10 mouse cellular contexts compared by ENCODE assay signal in the genomic region with DNA sequence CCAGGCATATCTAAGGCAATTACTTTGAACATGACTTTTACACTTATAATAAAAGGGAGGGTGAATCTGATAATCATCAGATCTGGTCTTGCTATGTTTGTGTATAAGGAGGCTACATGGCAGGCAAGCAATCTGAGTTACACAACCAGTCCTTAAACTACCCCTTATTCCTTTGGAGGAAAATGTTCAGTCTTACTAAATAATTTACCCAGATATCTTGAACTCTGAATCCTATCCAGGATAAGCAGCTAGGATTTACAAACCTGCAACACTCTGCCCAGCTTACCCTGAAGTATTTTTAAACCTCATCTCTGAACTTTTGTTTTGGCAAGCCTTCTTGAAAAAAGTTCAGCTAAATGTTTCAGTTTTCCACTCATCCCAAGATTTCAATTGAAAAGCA. TPM values are rescaled to one million over a fixed set of nuclear protein-coding genes. Genes with fewer than 3 reads are reported as not detected.
DNase-seq lines count a peak whose midpoint lies in the region; ATAC-seq and TF ChIP-seq lines count a peak whose summit lies in the region.
"Had no signal": no experiment of that assay in that cellular context is flagged by ENCODE, and none has a peak within 500 bp of the region (broad histone marks: within the 10 kb centered on the region; RNA-seq: fewer than 3 reads in every experiment).

No protein-coding gene starts in this region.

- intact Hi-C loops in heart, postnatal 10 days (cut with DNase I), result no loop called here

- no peak for TF ChIP-seq CTCF in G1E (IDR thresholded peaks at IDR 0.05; ENCODE audit: low read depth, low read length)

- ATAC-seq in heart, embryonic 14.5 days (ENCODE audit: insufficient number of reproducible peaks, insufficient read depth, low FRiP score, low read depth), result no peak
- no peak for ATAC-seq in G1E (ENCODE audit: extremely low read depth, insufficient number of reproducible peaks, low FRiP score, poor library complexity, severe bottlenecking)
- no peak for ATAC-seq in hindbrain, embryonic 11.5 days (ENCODE audit: low FRiP score)
- ATAC-seq in inflammation-experienced regulatory T-cells, adult 6 months, result no peak

- H3K9ac ChIP-seq in heart, embryonic 14.5 days (ENCODE audit: low read length), result peak overlapping the region; percentile 86
- H3K9ac ChIP-seq in hindbrain, embryonic 11.5 days (ENCODE audit: low read depth, low read length), result peak overlapping the region; percentile 7; the same call in 1 of the 2 replicates

- H3K79me2 ChIP-seq in macrophage (ENCODE audit: inconsistent target), result peaks cover 73% of the 10 kb centered on the region

- peak overlapping the region in 1 of 2 experiments; percentile 28; a peak in 1 of 4 replicates for H3K27ac ChIP-seq in heart, embryonic 14.5 days (replicated peaks in 1 of 2; ENCODE audit: control insufficient read depth in 1 of 2, insufficient read depth in 1 of 2, low read depth in 2 of 2, low read length in 2 of 2)
- no peak overlapping the region for H3K27ac ChIP-seq in hindbrain, embryonic 11.5 days (ENCODE audit: low read depth, low read length)
- H3K27ac ChIP-seq in macrophage, result no peak overlapping the region

- peak overlapping the region; percentile 5 to 63; a peak in 3 of 4 replicates for H3K4me3 ChIP-seq in heart, embryonic 14.5 days (ENCODE audit: control insufficient read depth in 1 of 2, insufficient read depth in 1 of 2, low read depth in 1 of 2, low read length in 2 of 2)
- peak overlapping the region; percentile 78 for H3K4me3 ChIP-seq in G1E (ENCODE audit: low read depth, low read length)
- H3K4me3 ChIP-seq in hindbrain, embryonic 11.5 days (ENCODE audit: low read depth, low read length), result peak overlapping the region; percentile 96
- H3K4me3 ChIP-seq in macrophage (ENCODE audit: inconsistent target), result peak overlapping the region; percentile 93; the same call in 1 of the 2 replicates

- H3K9me3 ChIP-seq in heart, embryonic 14.5 days (ENCODE audit: control insufficient read depth, low read length), result no peaks in the 10 kb centered on the region
- no peaks in the 10 kb centered on the region for H3K9me3 ChIP-seq in G1E (replicated peaks)
- no peaks in the 10 kb centered on the region for H3K9me3 ChIP-seq in hindbrain, embryonic 11.5 days (ENCODE audit: control insufficient read depth, low read length)

- H3K4me2 ChIP-seq in heart, embryonic 14.5 days (ENCODE audit: low read length), result peak overlapping the region; percentile 89
- H3K4me2 ChIP-seq in hindbrain, embryonic 11.5 days (replicated peaks; ENCODE audit: low read depth, low read length), result peak overlapping the region; percentile 65

- no peak for DNase-seq in heart, postnatal 10 days
- no peak for DNase-seq in G1E (ENCODE audit: low spot score)
- DNase-seq in hindbrain, embryonic 11.5 days (ENCODE audit: low spot score), result no peak
- DNase-seq in urinary bladder, postnatal 25 days (ENCODE audit: low spot score), result no peak
- DNase-seq in cerebellum, postnatal 10 days, result no peak
- DNase-seq: cerebellum, postnatal 25 days; thymus, adult 18-20 months had no signal

- 0 out of 2 replicates have a peak, but pooled peaks cover 4% of the 10 kb centered on the region for H3K36me3 ChIP-seq in heart, embryonic 14.5 days (ENCODE audit: control insufficient read depth, insufficient read depth, low read length)
- peaks cover 13% of the 10 kb centered on the region for H3K36me3 ChIP-seq in G1E (replicated peaks)
- H3K36me3 ChIP-seq in hindbrain, embryonic 11.5 days (ENCODE audit: control insufficient read depth, insufficient read depth, low read length), result no peaks in the 10 kb centered on the region
- no peaks in the 10 kb centered on the region for H3K36me3 ChIP-seq in macrophage (ENCODE audit: inconsistent target)

- H3K27me3 ChIP-seq in heart, embryonic 14.5 days (ENCODE audit: control insufficient read depth, insufficient read depth, low read length), result no peaks in the 10 kb centered on the region
- H3K27me3 ChIP-seq in G1E (ENCODE audit: insufficient read depth, low read length), result no peaks in the 10 kb centered on the region
- no peaks in the 10 kb centered on the region for H3K27me3 ChIP-seq in hindbrain, embryonic 11.5 days (ENCODE audit: control insufficient read depth, insufficient read depth, low read length)

- H3K4me1 ChIP-seq in heart, embryonic 14.5 days (ENCODE audit: control insufficient read depth in 2 of 2, insufficient read depth in 2 of 2, low read length in 2 of 2), result peaks cover 3 to 23% of the 10 kb centered on the region in 2 experiments; a peak in 3 of 4 replicates
- H3K4me1 ChIP-seq in G1E (ENCODE audit: insufficient read depth, low read depth, low read length), result peaks cover 18% of the 10 kb centered on the region
- 0 out of 2 replicates have a peak, but pooled peaks cover 2% of the 10 kb centered on the region for H3K4me1 ChIP-seq in hindbrain, embryonic 11.5 days (replicated peaks; ENCODE audit: control insufficient read depth, insufficient read depth, low read length)

RNA-seq across cellular contexts. Expression of a gene that starts 2.7 kb away (rescaled TPM):
- polyA plus RNA-seq in heart, embryonic 14.5 days (2014; fragmentation: Nextera tagmentation; extraction: Ambion mirVana), result 177 and 191 TPM in 2 replicates
- total RNA-seq in heart, postnatal 10 days (2021), result 10 to 100 TPM; 73.8 to 74.8 TPM
- total RNA-seq in G1E (2014; fragmentation: Nextera tagmentation) (350 and 355 TPM in 2 replicates), G1E (2017) (385 and 499 TPM in 2 replicates)
- polyA plus RNA-seq in G1E (2012) (95.9 and 106 TPM in 2 replicates), macrophage (2018) (62.7 to 130 TPM (median 116 TPM) in 3 replicates)
- 464 and 467 TPM in 2 replicates for polyA plus RNA-seq in hindbrain, embryonic 11.5 days (2014; fragmentation: Nextera tagmentation; extraction: Ambion mirVana)
- 100 to 1,000 TPM; 310 to 672 (median 457) TPM for total RNA-seq in macrophage (2018; cell fraction: chromatin; rRNA removed)
- 10 to 100 TPM; 55.0 to 87.1 (median 69.5) TPM for total RNA-seq in macrophage (2018; cell fraction: cytosol; rRNA removed)
- total RNA-seq in macrophage (2018; cell fraction: nucleus; rRNA removed), result 100 to 1,000 TPM; 199 to 404 (median 291) TPM
- polyA plus RNA-seq in inflammation-experienced regulatory T-cells, adult 6 months (2017; shearing (Covaris generic)), result 100 to 1,000 TPM; 282 to 459 (median 451) TPM

Comparison
In these comparisons a context has a peak if more than half of its experiments do, and no peak if none do; other contexts are left out.
1. H3K4me3 ChIP-seq: peak in every context shown above with its lines; median percentile 96 in hindbrain, embryonic 11.5 days; 93 in macrophage; 78 in G1E; 34 in heart, embryonic 14.5 days.